Comparison of ENCODE assay signal across 20 mouse cellular contexts in genomic region chr1:22315537-22315936, GRCm38 (mm10).
DNase-seq lines count a peak whose midpoint lies in the region; ATAC-seq and TF ChIP-seq lines count a peak whose summit lies in the region.
"Had no signal": no experiment of that assay in that cellular context is flagged by ENCODE, and none has a peak within 500 bp of the region (broad histone marks: within the 10 kb centered on the region; RNA-seq: fewer than 3 reads in every experiment).

No protein-coding gene starts in this region.

- peak; percentile 8 for DNase-seq in embryonic facial prominence, embryonic 11.5 days (ENCODE audit: low spot score)
- no peak for DNase-seq in embryonic facial prominence, embryonic 10.5 days (ENCODE audit: low spot score)
- no peak for DNase-seq in liver, embryonic 11.5 days (ENCODE audit: low spot score)
- no peak for DNase-seq in liver, postnatal 0 days
- DNase-seq in adrenal gland, adult 2 months = no peak
- no peak for DNase-seq in thymus, postnatal 10 days (ENCODE audit: low spot score in 2 of 2)
- DNase-seq: adrenal gland, postnatal 10 days; cerebellum, adult 11-12 months; cerebellum, postnatal 36 days; heart, postnatal 36 days; lung, postnatal 10 days; right cerebral cortex, postnatal 4 days had no signal

- 11% methylated on average over 2 of the region's 2 CpGs for WGBS in embryonic facial prominence, embryonic 11.5 days
- WGBS in embryonic facial prominence, embryonic 10.5 days = 8% methylated on average over 2 of the region's 2 CpGs
- 27% methylated on average over 2 of the region's 2 CpGs for WGBS in liver, embryonic 15.5 days (ENCODE audit: insufficient replicate concordance)
- 31% methylated on average over 2 of the region's 2 CpGs for WGBS in liver, embryonic 11.5 days
- 19% methylated on average over 2 of the region's 2 CpGs for WGBS in intestine, postnatal 0 days
- WGBS in liver, postnatal 0 days (ENCODE audit: insufficient replicate concordance) = 30% methylated on average over 2 of the region's 2 CpGs

- H3K4me2 ChIP-seq in embryonic facial prominence, embryonic 11.5 days (ENCODE audit: low read depth, low read length) = no peak overlapping the region
- peak overlapping the region; percentile 25 for H3K4me2 ChIP-seq in liver, embryonic 15.5 days
- no peak overlapping the region; the same call in 1 of the 2 replicates for H3K4me2 ChIP-seq in liver, embryonic 11.5 days
- peak overlapping the region; percentile 21 for H3K4me2 ChIP-seq in intestine, postnatal 0 days (replicated peaks; ENCODE audit: low read depth)
- peak overlapping the region; percentile 64 for H3K4me2 ChIP-seq in liver, postnatal 0 days (ENCODE audit: low read depth, low read length)
- H3K4me2 ChIP-seq: heart, embryonic 13.5 days; limb, embryonic 13.5 days; neural tube, embryonic 12.5 days had no signal

- H3K27ac ChIP-seq in embryonic facial prominence, embryonic 11.5 days (replicated peaks; ENCODE audit: low read depth, low read length) = no peak overlapping the region
- no peak overlapping the region for H3K27ac ChIP-seq in embryonic facial prominence, embryonic 10.5 days (replicated peaks)
- no peak overlapping the region for H3K27ac ChIP-seq in liver, embryonic 15.5 days (replicated peaks)
- H3K27ac ChIP-seq in liver, embryonic 11.5 days (ENCODE audit: low read depth, low read length) = no peak overlapping the region
- no peak overlapping the region for H3K27ac ChIP-seq in intestine, postnatal 0 days (ENCODE audit: low read depth, low read length)
- no peak overlapping the region for H3K27ac ChIP-seq in liver, postnatal 0 days (ENCODE audit: low read depth)
- H3K27ac ChIP-seq: heart, embryonic 13.5 days; limb, embryonic 13.5 days; neural tube, embryonic 12.5 days had no signal

- no peaks in the 10 kb centered on the region for H3K4me1 ChIP-seq in embryonic facial prominence, embryonic 11.5 days (ENCODE audit: control insufficient read depth, insufficient read depth, low read length)
- peaks cover 11% of the 10 kb centered on the region for H3K4me1 ChIP-seq in embryonic facial prominence, embryonic 10.5 days
- no peaks in the 10 kb centered on the region for H3K4me1 ChIP-seq in liver, embryonic 15.5 days (replicated peaks)
- H3K4me1 ChIP-seq in liver, embryonic 11.5 days (replicated peaks; ENCODE audit: control insufficient read depth, insufficient read depth, low read length) = no peaks in the 10 kb centered on the region
- H3K4me1 ChIP-seq in intestine, postnatal 0 days (replicated peaks; ENCODE audit: control insufficient read depth, insufficient read depth, low read length) = no peaks in the 10 kb centered on the region
- H3K4me1 ChIP-seq in liver, postnatal 0 days (ENCODE audit: insufficient read depth) = no peaks in the 10 kb centered on the region
- H3K4me1 ChIP-seq: heart, embryonic 13.5 days; megakaryocyte, embryonic 14.5 days; neural tube, embryonic 12.5 days had no signal

- no peak overlapping the region for H3K4me3 ChIP-seq in embryonic facial prominence, embryonic 11.5 days (ENCODE audit: low read depth, low read length)
- H3K4me3 ChIP-seq in embryonic facial prominence, embryonic 10.5 days = no peak overlapping the region
- H3K4me3 ChIP-seq in liver, embryonic 15.5 days (replicated peaks) = no peak overlapping the region
- H3K4me3 ChIP-seq in liver, embryonic 11.5 days (ENCODE audit: low read depth, low read length) = no peak overlapping the region
- H3K4me3 ChIP-seq in intestine, postnatal 0 days (ENCODE audit: low read depth, low read length) = no peak overlapping the region
- peak overlapping the region; percentile 10; the same call in 1 of the 2 replicates for H3K4me3 ChIP-seq in liver, postnatal 0 days (ENCODE audit: low read depth, low read length)
- H3K4me3 ChIP-seq: erythroblast, embryonic 14.5 days; heart, embryonic 13.5 days; limb, embryonic 13.5 days; megakaryocyte, embryonic 14.5 days; neural tube, embryonic 12.5 days had no signal

- H3K9me3 ChIP-seq in embryonic facial prominence, embryonic 11.5 days (replicated peaks; ENCODE audit: control insufficient read depth, low read length) = no peaks in the 10 kb centered on the region
- H3K9me3 ChIP-seq in embryonic facial prominence, embryonic 10.5 days = no peaks in the 10 kb centered on the region
- no peaks in the 10 kb centered on the region for H3K9me3 ChIP-seq in liver, embryonic 15.5 days (replicated peaks)
- no peaks in the 10 kb centered on the region for H3K9me3 ChIP-seq in liver, embryonic 11.5 days (ENCODE audit: control insufficient read depth, low read length)
- no peaks in the 10 kb centered on the region for H3K9me3 ChIP-seq in intestine, postnatal 0 days (ENCODE audit: control insufficient read depth)
- no peaks in the 10 kb centered on the region for H3K9me3 ChIP-seq in liver, postnatal 0 days (ENCODE audit: low read length)
- H3K9me3 ChIP-seq: heart, embryonic 13.5 days; limb, embryonic 13.5 days; megakaryocyte, embryonic 14.5 days; neural tube, embryonic 12.5 days had no signal

- no peaks in the 10 kb centered on the region for H3K27me3 ChIP-seq in embryonic facial prominence, embryonic 11.5 days (ENCODE audit: control insufficient read depth, insufficient read depth, low read length)
- H3K27me3 ChIP-seq in embryonic facial prominence, embryonic 10.5 days (replicated peaks; ENCODE audit: low read depth, poor library complexity, severe bottlenecking) = no peaks in the 10 kb centered on the region
- no peaks in the 10 kb centered on the region for H3K27me3 ChIP-seq in liver, embryonic 15.5 days
- H3K27me3 ChIP-seq in liver, embryonic 11.5 days (replicated peaks; ENCODE audit: control insufficient read depth, insufficient read depth, low read length) = no peaks in the 10 kb centered on the region
- no peaks in the 10 kb centered on the region for H3K27me3 ChIP-seq in intestine, postnatal 0 days (replicated peaks; ENCODE audit: control insufficient read depth, insufficient read depth, low read length)
- H3K27me3 ChIP-seq in liver, postnatal 0 days (ENCODE audit: insufficient read depth, low read length) = no peaks in the 10 kb centered on the region
- H3K27me3 ChIP-seq: heart, embryonic 13.5 days; limb, embryonic 13.5 days; megakaryocyte, embryonic 14.5 days; neural tube, embryonic 12.5 days had no signal

- ATAC-seq in embryonic facial prominence, embryonic 11.5 days (replicated peaks; ENCODE audit: insufficient number of reproducible peaks, low FRiP score, low TSS enrichment, low read depth) = no peak
- ATAC-seq in liver, embryonic 15.5 days (ENCODE audit: insufficient read depth) = no peak
- ATAC-seq in liver, embryonic 11.5 days (replicated peaks; ENCODE audit: low FRiP score) = no peak
- no peak for ATAC-seq in intestine, postnatal 0 days
- peak; percentile 53 for ATAC-seq in liver, postnatal 0 days
- ATAC-seq: forebrain, embryonic 14.5 days had no signal

- no peak for TF ChIP-seq EP300 in liver, postnatal 0 days (IDR thresholded peaks at IDR 0.05; ENCODE audit: low read depth)

- TF ChIP-seq CTCF in intestine, postnatal 0 days (IDR thresholded peaks at IDR 0.05; ENCODE audit: low read depth) = no peak
- no peak for TF ChIP-seq CTCF in liver, postnatal 0 days (IDR thresholded peaks at IDR 0.05; ENCODE audit: low read depth)

- no peak overlapping the region for H3K9ac ChIP-seq in embryonic facial prominence, embryonic 11.5 days (replicated peaks; ENCODE audit: low read length)
- H3K9ac ChIP-seq in liver, embryonic 15.5 days = no peak overlapping the region
- no peak overlapping the region for H3K9ac ChIP-seq in liver, embryonic 11.5 days (ENCODE audit: low read depth, low read length)
- H3K9ac ChIP-seq in intestine, postnatal 0 days (ENCODE audit: low read depth, low read length) = no peak overlapping the region
- no peak overlapping the region; the same call in 1 of the 2 replicates for H3K9ac ChIP-seq in liver, postnatal 0 days (replicated peaks)
- H3K9ac ChIP-seq: heart, embryonic 13.5 days; limb, embryonic 13.5 days; neural tube, embryonic 12.5 days had no signal

- H3K36me3 ChIP-seq in embryonic facial prominence, embryonic 11.5 days (replicated peaks; ENCODE audit: control insufficient read depth, insufficient read depth, low read depth, low read length) = no peaks in the 10 kb centered on the region
- H3K36me3 ChIP-seq in embryonic facial prominence, embryonic 10.5 days (replicated peaks) = no peaks in the 10 kb centered on the region
- H3K36me3 ChIP-seq in liver, embryonic 15.5 days (replicated peaks) = no peaks in the 10 kb centered on the region
- H3K36me3 ChIP-seq in liver, embryonic 11.5 days (ENCODE audit: control insufficient read depth, insufficient read depth, low read length) = no peaks in the 10 kb centered on the region
- no peaks in the 10 kb centered on the region for H3K36me3 ChIP-seq in intestine, postnatal 0 days (ENCODE audit: control insufficient read depth, insufficient read depth)
- no peaks in the 10 kb centered on the region for H3K36me3 ChIP-seq in liver, postnatal 0 days (replicated peaks; ENCODE audit: insufficient read depth, low read length)
- H3K36me3 ChIP-seq: heart, embryonic 13.5 days; limb, embryonic 13.5 days; neural tube, embryonic 12.5 days had no signal

Comparison
In these comparisons a context has a peak if more than half of its experiments do, and no peak if none do; other contexts are left out.
1. H3K4me2 ChIP-seq: peak in liver, embryonic 15.5 days (single experiment), intestine, postnatal 0 days (single experiment) and liver, postnatal 0 days (single experiment); none in embryonic facial prominence, embryonic 11.5 days (single experiment) and liver, embryonic 11.5 days (single experiment).